Mouse (Mus musculus): ENCODE data around the gene Txndc12. TPM values are rescaled to one million over a fixed set of nuclear protein-coding genes. Genes with fewer than 3 reads are reported as not detected.

The Txndc12 gene
- polyA plus RNA-seq, 1 experiment = 6.7 TPM

DNA sequence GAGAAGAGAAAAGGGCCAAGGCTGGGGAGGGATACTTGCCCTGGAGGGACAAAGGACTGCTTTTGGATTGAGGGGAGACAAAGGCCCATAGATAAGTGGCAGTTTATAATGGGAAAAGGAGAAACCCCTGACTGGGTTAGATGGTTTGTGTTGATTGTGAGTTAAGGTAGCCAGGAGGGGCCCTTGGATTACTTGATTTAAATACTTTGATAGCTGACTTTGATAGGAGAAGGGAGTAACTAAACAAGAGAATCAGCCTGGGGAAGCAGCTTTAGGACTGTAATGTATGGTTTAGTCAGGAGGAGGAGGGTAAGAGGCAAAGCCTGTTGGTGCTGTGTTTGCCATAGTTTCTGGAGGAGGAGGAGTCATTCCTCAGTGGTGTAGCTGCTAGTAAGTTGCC, 8.9 kb downstream of the Txndc12 start:
- H3K4me3 ChIP-seq (ENCODE audit: extremely low read depth, insufficient read depth, insufficient read length) = no peak overlapping the region
- TF ChIP-seq POLR2A (IDR thresholded peaks at IDR 0.05; ENCODE audit: low read depth, low read length) = no peak
- no peak for TF ChIP-seq CTCF (IDR thresholded peaks at IDR 0.05; ENCODE audit: extremely low read depth, insufficient read depth, insufficient read length, insufficient replicate concordance)
- H3K36me3 ChIP-seq (ENCODE audit: control insufficient read depth, insufficient read depth, low read length) = no peaks in the 10 kb centered on the region
- no peak for DNase-seq (ENCODE audit: low read depth in 1 of 2, low spot score in 2 of 2)
- no peak overlapping the region for H3K27ac ChIP-seq (ENCODE audit: insufficient read depth, low read length)
- H3K4me1 ChIP-seq (ENCODE audit: control insufficient read depth, insufficient read depth, insufficient read length) = peaks cover 3% of the 10 kb centered on the region; the same call in 1 of the 2 replicates
- no peaks in the 10 kb centered on the region for H3K27me3 ChIP-seq (ENCODE audit: control insufficient read depth, insufficient read depth, low read length)

GRCm38 (mm10) chr4:108845824-108846569, 11.6 kb downstream of the Txndc12 start:
- 87% methylated on average over 5 of the region's 5 CpGs for WGBS
- TF ChIP-seq CTCF (IDR thresholded peaks at IDR 0.05; ENCODE audit: extremely low read depth, insufficient read depth, insufficient read length, insufficient replicate concordance) = no peak
- no peak for TF ChIP-seq POLR2A (IDR thresholded peaks at IDR 0.05; ENCODE audit: low read depth, low read length)
- Histone ChIP-seq H3K36me3 (ENCODE audit: control insufficient read depth, insufficient read depth, low read length) (no peaks in the 10 kb centered on the region), H3K4me1 (ENCODE audit: control insufficient read depth, insufficient read depth, insufficient read length) (peaks cover 9% of the 10 kb centered on the region), H3K4me3 (ENCODE audit: extremely low read depth, insufficient read depth, insufficient read length) (no peak overlapping the region), H3K27ac (ENCODE audit: insufficient read depth, low read length) (no peak overlapping the region), H3K27me3 (ENCODE audit: control insufficient read depth, insufficient read depth, low read length) (no peaks in the 10 kb centered on the region)
- no peak for DNase-seq (ENCODE audit: low read depth in 1 of 2, low spot score in 2 of 2)

DNA sequence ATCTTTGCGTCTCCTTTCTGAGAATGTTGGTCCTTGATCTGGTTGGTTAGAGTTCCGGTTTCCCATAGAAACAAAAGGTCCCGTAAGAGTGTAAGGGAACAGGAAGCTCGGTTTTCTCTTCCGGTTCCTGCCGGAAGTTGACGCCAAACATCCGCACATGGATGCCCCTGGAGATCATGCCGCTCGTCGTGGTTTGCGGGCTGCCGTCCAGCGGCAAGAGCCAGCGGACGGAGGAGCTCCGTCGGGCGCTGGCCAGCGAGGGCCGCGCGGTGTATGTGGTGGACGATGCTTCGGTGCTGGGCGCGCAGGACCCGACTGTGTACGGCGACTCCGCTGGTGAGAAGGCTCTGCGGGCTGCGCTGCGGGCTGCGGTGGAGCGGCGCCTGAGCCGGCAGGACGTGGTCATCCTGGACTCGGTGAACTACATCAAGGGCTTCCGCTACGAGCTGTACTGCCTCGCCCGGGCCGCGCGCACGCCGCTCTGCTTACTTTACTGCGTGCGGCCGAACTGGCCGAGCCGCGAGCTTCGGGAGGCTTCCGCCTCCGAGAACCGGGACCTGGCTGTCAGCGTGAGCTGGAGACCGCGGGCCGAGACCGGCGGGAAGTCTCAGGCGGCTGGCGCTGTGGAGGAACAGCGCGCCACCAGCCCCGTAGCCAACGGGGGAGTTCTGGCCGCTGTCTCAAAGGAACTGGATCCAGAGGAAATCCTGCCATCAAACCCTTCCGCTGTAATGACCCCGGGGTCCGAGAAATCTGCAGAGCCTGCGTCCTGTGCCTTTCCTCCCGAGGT, 13.5 kb downstream of the Txndc12 start, which contains the start of gene Kti12:
TSS of gene Kti12 (plus strand) at position 71 of the 790 bp plus-strand sequence.
- WGBS = under 1% methylated on average over 77 of the region's 77 CpGs
- Histone ChIP-seq H3K4me3 (ENCODE audit: extremely low read depth, insufficient read depth, insufficient read length) (peak within 1 kb of the TSS; percentile 100), H3K36me3 (ENCODE audit: control insufficient read depth, insufficient read depth, low read length) (no peaks in the 10 kb centered on the region), H3K27me3 (ENCODE audit: control insufficient read depth, insufficient read depth, low read length) (no peaks in the 10 kb centered on the region), H3K27ac (ENCODE audit: insufficient read depth, low read length) (peak within 1 kb of the TSS; percentile 94), H3K4me1 (ENCODE audit: control insufficient read depth, insufficient read depth, insufficient read length) (peaks cover 9% of the 10 kb centered on the region)
- TF ChIP-seq POLR2A (IDR thresholded peaks at IDR 0.05; ENCODE audit: low read depth, low read length) (peak; percentile 59), CTCF (IDR thresholded peaks at IDR 0.05; ENCODE audit: extremely low read depth, insufficient read depth, insufficient read length, insufficient replicate concordance) (no peak)
- DNase-seq (ENCODE audit: low read depth in 1 of 2, low spot score in 2 of 2) = peak; percentile 63

- WGBS = 6% methylated on average over 20 of the region's 20 CpGs
- peaks cover 2% of the 10 kb centered on the region; the same call in 1 of the 2 replicates for H3K36me3 ChIP-seq (ENCODE audit: control insufficient read depth, insufficient read depth, low read length)
These were observed 14.1 kb downstream of the Txndc12 start, which contains the start of gene A730015C16Rik for GRCm38 (mm10) chr4:108848505-108848848. Gene A730015C16Rik, minus strand, starts transcription at chr4:108848619.

DNA sequence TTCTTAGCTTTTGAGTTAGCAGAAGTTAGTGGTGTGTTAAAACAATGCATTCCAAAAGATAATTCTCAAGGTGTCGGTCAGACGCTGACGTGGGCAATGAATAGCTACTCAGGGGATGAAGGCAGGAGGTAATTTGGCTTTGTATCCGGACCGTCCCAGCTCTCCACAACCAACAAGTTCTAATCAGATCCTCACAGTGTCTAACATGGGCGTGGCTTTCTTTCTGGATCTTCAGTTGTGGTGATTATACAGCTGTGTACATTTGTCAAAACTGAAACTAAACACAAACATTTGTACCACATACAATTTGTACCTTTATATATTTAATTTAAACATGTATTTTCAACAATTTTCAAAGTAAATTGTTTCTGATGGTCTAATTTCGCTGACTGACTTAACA, 32.4 kb downstream of the Txndc12 start:
- Histone ChIP-seq H3K27ac (ENCODE audit: insufficient read depth, low read length) (no peak overlapping the region), H3K27me3 (ENCODE audit: control insufficient read depth, insufficient read depth, low read length) (no peaks in the 10 kb centered on the region), H3K36me3 (ENCODE audit: control insufficient read depth, insufficient read depth, low read length) (no peaks in the 10 kb centered on the region), H3K4me3 (ENCODE audit: extremely low read depth, insufficient read depth, insufficient read length) (no peak overlapping the region), H3K4me1 (ENCODE audit: control insufficient read depth, insufficient read depth, insufficient read length) (no peaks in the 10 kb centered on the region)
- TF ChIP-seq POLR2A (IDR thresholded peaks at IDR 0.05; ENCODE audit: low read depth, low read length) = no peak
- no peak for TF ChIP-seq CTCF (IDR thresholded peaks at IDR 0.05; ENCODE audit: extremely low read depth, insufficient read depth, insufficient read length, insufficient replicate concordance)
- 88% methylated on average over 7 of the region's 7 CpGs for WGBS
- DNase-seq (ENCODE audit: low read depth in 1 of 2, low spot score in 2 of 2) = no peak

More at GRCm38 (mm10) chr4:108848505-108848848, 14.1 kb downstream of the Txndc12 start, which contains the start of gene A730015C16Rik:
- TF ChIP-seq POLR2A (IDR thresholded peaks at IDR 0.05; ENCODE audit: low read depth, low read length) (no peak), CTCF (IDR thresholded peaks at IDR 0.05; ENCODE audit: extremely low read depth, insufficient read depth, insufficient read length, insufficient replicate concordance) (no peak)
- Histone ChIP-seq H3K27me3 (ENCODE audit: control insufficient read depth, insufficient read depth, low read length) (no peaks in the 10 kb centered on the region), H3K4me1 (ENCODE audit: control insufficient read depth, insufficient read depth, insufficient read length) (peaks cover 9% of the 10 kb centered on the region), H3K27ac (ENCODE audit: insufficient read depth, low read length) (peak within 1 kb of the TSS; percentile 94), H3K4me3 (ENCODE audit: extremely low read depth, insufficient read depth, insufficient read length) (peak within 1 kb of the TSS; percentile 100)
- peak in 1 of 2 experiments; percentile 7 for DNase-seq (ENCODE audit: low read depth in 1 of 2, low spot score in 2 of 2)

- peak; percentile 38 to 68 for DNase-seq (ENCODE audit: low read depth in 1 of 2, low spot score in 2 of 2)
- peak; percentile 64; the same call in 1 of the 2 replicates for TF ChIP-seq CTCF (IDR thresholded peaks at IDR 0.05; ENCODE audit: extremely low read depth, insufficient read depth, insufficient read length, insufficient replicate concordance)
- no peak for TF ChIP-seq POLR2A (IDR thresholded peaks at IDR 0.05; ENCODE audit: low read depth, low read length)
- WGBS = 42% methylated on average over 10 of the region's 10 CpGs
These were observed 35.5 kb downstream of the Txndc12 start for GRCm38 (mm10) chr4:108869730-108870374.

More at GRCm38 (mm10) chr4:108869730-108870374, 35.5 kb downstream of the Txndc12 start:
- Histone ChIP-seq H3K27me3 (ENCODE audit: control insufficient read depth, insufficient read depth, low read length) (no peaks in the 10 kb centered on the region), H3K4me1 (ENCODE audit: control insufficient read depth, insufficient read depth, insufficient read length) (no peaks in the 10 kb centered on the region), H3K27ac (ENCODE audit: insufficient read depth, low read length) (no peak overlapping the region), H3K4me3 (ENCODE audit: extremely low read depth, insufficient read depth, insufficient read length) (no peak overlapping the region), H3K36me3 (ENCODE audit: control insufficient read depth, insufficient read depth, low read length) (no peaks in the 10 kb centered on the region)
